Mouse (Mus musculus): ENCODE data around the gene Gm6525.
A peak's percentile ranks its signal among the peaks of the same experiment; 100 is the strongest.

Gene Gm6525

GRCm38 (mm10) chr3:84173581-84174154, at the start of gene Gm6525:
TSS of gene Gm6525 (plus strand) at chr3:84174104.
- no peak for DNase-seq (ENCODE audit: low read depth)

- DNase-seq (ENCODE audit: low read depth): no peak
These were observed 48.1 kb upstream of the Gm6525 start for GRCm38 (mm10) chr3:84125704-84126289.

GRCm38 (mm10) chr3:84126721-84127120, 47.2 kb upstream of the Gm6525 start:
- DNase-seq (ENCODE audit: low read depth): no peak

- DNase-seq (ENCODE audit: low read depth): no peak
These were observed 46.5 kb upstream of the Gm6525 start for GRCm38 (mm10) chr3:84127431-84127830.

GRCm38 (mm10) chr3:84128871-84129870, 44.7 kb upstream of the Gm6525 start:
- DNase-seq (ENCODE audit: low read depth): no peak

- DNase-seq (ENCODE audit: low read depth): no peak
These were observed 43.1 kb upstream of the Gm6525 start for GRCm38 (mm10) chr3:84130776-84131175.

GRCm38 (mm10) chr3:84131369-84131768, 42.5 kb upstream of the Gm6525 start:
- DNase-seq (ENCODE audit: low read depth): no peak

- DNase-seq (ENCODE audit: low read depth): no peak
These were observed 38.5 kb upstream of the Gm6525 start for GRCm38 (mm10) chr3:84135387-84135786.

GRCm38 (mm10) chr3:84135933-84136332, 38.0 kb upstream of the Gm6525 start:
- DNase-seq (ENCODE audit: low read depth): no peak

- no peak for DNase-seq (ENCODE audit: low read depth)
These were observed 37.4 kb upstream of the Gm6525 start for GRCm38 (mm10) chr3:84136509-84136908.

GRCm38 (mm10) chr3:84140947-84141346, 33.0 kb upstream of the Gm6525 start:
- no peak for DNase-seq (ENCODE audit: low read depth)

GRCm38 (mm10) chr3:84149831-84150230, 24.1 kb upstream of the Gm6525 start:
- no peak for DNase-seq (ENCODE audit: low read depth)

- no peak for DNase-seq (ENCODE audit: low read depth)
These were observed 19.2 kb upstream of the Gm6525 start for GRCm38 (mm10) chr3:84154721-84155141.

GRCm38 (mm10) chr3:84155146-84155545, 18.8 kb upstream of the Gm6525 start:
- DNase-seq (ENCODE audit: low read depth): no peak

- DNase-seq (ENCODE audit: low read depth): peak; percentile 95
These were observed 18.3 kb upstream of the Gm6525 start, which contains the start of gene Mnd1 for GRCm38 (mm10) chr3:84155558-84156006. TSS of gene Mnd1 (minus strand) at chr3:84155786.

GRCm38 (mm10) chr3:84156105-84156504, 17.8 kb upstream of the Gm6525 start:
- no peak for DNase-seq (ENCODE audit: low read depth)

GRCm38 (mm10) chr3:84157011-84157410, 16.9 kb upstream of the Gm6525 start:
- no peak for DNase-seq (ENCODE audit: low read depth)

- DNase-seq (ENCODE audit: low read depth): no peak
These were observed 16.1 kb upstream of the Gm6525 start for GRCm38 (mm10) chr3:84157559-84158350.

GRCm38 (mm10) chr3:84165391-84165790, 8.5 kb upstream of the Gm6525 start:
- DNase-seq (ENCODE audit: low read depth): no peak

GRCm38 (mm10) chr3:84166073-84166472, 7.8 kb upstream of the Gm6525 start:
- no peak for DNase-seq (ENCODE audit: low read depth)

GRCm38 (mm10) chr3:84168943-84169342, 5.0 kb upstream of the Gm6525 start:
- no peak for DNase-seq (ENCODE audit: low read depth)

Measured in fibroblast of lung, adult 2 months (primary cell).